Mouse (Mus musculus): ENCODE data around the gene Pkib. TPM values are rescaled to one million over a fixed set of nuclear protein-coding genes. Genes with fewer than 3 reads are reported as not detected.
A peak's percentile ranks its signal among the peaks of the same experiment; 100 is the strongest.

Pkib gene
- polyA plus RNA-seq, 1 experiment = 6.5 TPM

GRCm38 (mm10) chr10:57627773-57628172 is 4.0 kb upstream of the Pkib start:
- Histone ChIP-seq H3K27ac (ENCODE audit: insufficient read depth, low read length) (no peak overlapping the region), H3K4me1 (ENCODE audit: control insufficient read depth, insufficient read depth, insufficient read length) (peaks cover under 1% of the 10 kb centered on the region; the same call in 1 of the 2 replicates), H3K4me3 (ENCODE audit: extremely low read depth, insufficient read depth, insufficient read length) (no peak overlapping the region), H3K27me3 (ENCODE audit: control insufficient read depth, insufficient read depth, low read length) (no peaks in the 10 kb centered on the region), H3K36me3 (ENCODE audit: control insufficient read depth, insufficient read depth, low read length) (no peaks in the 10 kb centered on the region)
- no peak for DNase-seq (ENCODE audit: low read depth in 1 of 2, low spot score in 2 of 2)
- TF ChIP-seq POLR2A (IDR thresholded peaks at IDR 0.05; ENCODE audit: low read depth, low read length) = no peak
- TF ChIP-seq CTCF (IDR thresholded peaks at IDR 0.05; ENCODE audit: extremely low read depth, insufficient read depth, insufficient read length, insufficient replicate concordance) = no peak
- 78% methylated on average over 2 of the region's 2 CpGs for WGBS

- Histone ChIP-seq H3K36me3 (ENCODE audit: control insufficient read depth, insufficient read depth, low read length) (no peaks in the 10 kb centered on the region), H3K4me3 (ENCODE audit: extremely low read depth, insufficient read depth, insufficient read length) (no peak overlapping the region), H3K4me1 (ENCODE audit: control insufficient read depth, insufficient read depth, insufficient read length) (peaks cover 3% of the 10 kb centered on the region; the same call in 1 of the 2 replicates), H3K27me3 (ENCODE audit: control insufficient read depth, insufficient read depth, low read length) (no peaks in the 10 kb centered on the region), H3K27ac (ENCODE audit: insufficient read depth, low read length) (no peak overlapping the region)
- WGBS = 96% methylated on average over 2 of the region's 2 CpGs
- TF ChIP-seq POLR2A (IDR thresholded peaks at IDR 0.05; ENCODE audit: low read depth, low read length) (no peak), CTCF (IDR thresholded peaks at IDR 0.05; ENCODE audit: extremely low read depth, insufficient read depth, insufficient read length, insufficient replicate concordance) (no peak)
- DNase-seq (ENCODE audit: low read depth in 1 of 2, low spot score in 2 of 2) = no peak
These were observed 1.2 kb upstream of the Pkib start for GRCm38 (mm10) chr10:57630557-57630956.

DNA sequence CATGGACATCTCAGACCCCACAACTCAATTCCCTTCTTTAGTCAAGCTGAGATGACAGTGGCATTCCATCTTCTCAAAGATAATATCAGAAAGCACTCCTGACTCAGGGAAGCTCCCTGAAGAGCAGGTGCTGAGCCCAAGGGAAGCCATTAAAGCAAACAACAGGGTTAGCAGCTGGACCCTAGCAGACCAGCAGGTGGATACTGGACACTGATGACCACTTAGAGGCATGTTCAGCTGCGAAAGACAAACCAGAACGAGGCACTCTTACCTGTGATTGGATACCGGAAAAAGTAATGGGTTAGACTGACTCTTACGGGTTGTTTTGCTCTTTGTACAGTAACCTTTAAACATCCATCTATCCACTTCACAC is 1.1 kb downstream of the Pkib start:
- TF ChIP-seq CTCF (IDR thresholded peaks at IDR 0.05; ENCODE audit: extremely low read depth, insufficient read depth, insufficient read length, insufficient replicate concordance) (no peak), POLR2A (IDR thresholded peaks at IDR 0.05; ENCODE audit: low read depth, low read length) (no peak)
- Histone ChIP-seq H3K36me3 (ENCODE audit: control insufficient read depth, insufficient read depth, low read length) (no peaks in the 10 kb centered on the region), H3K27me3 (ENCODE audit: control insufficient read depth, insufficient read depth, low read length) (no peaks in the 10 kb centered on the region), H3K27ac (ENCODE audit: insufficient read depth, low read length) (peak overlapping the region; percentile 25; the same call in 1 of the 2 replicates), H3K4me1 (ENCODE audit: control insufficient read depth, insufficient read depth, insufficient read length) (peaks cover 8% of the 10 kb centered on the region; the same call in 1 of the 2 replicates), H3K4me3 (ENCODE audit: extremely low read depth, insufficient read depth, insufficient read length) (peak overlapping the region; percentile 66)
- WGBS = 80% methylated on average over 4 of the region's 4 CpGs
- DNase-seq (ENCODE audit: low read depth in 1 of 2, low spot score in 2 of 2) = no peak

DNA sequence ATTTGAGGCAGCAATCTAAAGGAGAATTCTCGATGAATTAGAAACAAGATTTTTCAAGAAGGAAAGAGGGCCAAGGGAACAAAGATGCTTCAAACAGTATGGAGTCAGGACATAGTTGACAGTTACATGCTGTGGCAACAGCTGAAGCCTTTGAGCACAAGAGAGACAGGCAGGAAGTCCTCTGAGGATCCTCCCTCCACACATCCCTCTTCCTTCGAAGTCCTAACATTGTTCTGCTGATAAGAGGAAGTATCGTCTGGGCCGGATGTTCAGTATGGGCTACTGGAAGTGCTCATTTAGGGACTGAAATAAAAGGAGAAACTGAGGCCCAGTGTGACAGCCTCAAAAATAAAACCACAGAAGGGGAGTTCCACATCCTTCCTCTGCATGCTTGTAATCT is 5.2 kb downstream of the Pkib start:
- TF ChIP-seq POLR2A (IDR thresholded peaks at IDR 0.05; ENCODE audit: low read depth, low read length) = no peak
- TF ChIP-seq CTCF (IDR thresholded peaks at IDR 0.05; ENCODE audit: extremely low read depth, insufficient read depth, insufficient read length, insufficient replicate concordance) = no peak
- DNase-seq (ENCODE audit: low read depth in 1 of 2, low spot score in 2 of 2) = peak in 1 of 2 experiments; percentile 6
- 6% methylated on average over 4 of the region's 4 CpGs for WGBS
- Histone ChIP-seq H3K27ac (ENCODE audit: insufficient read depth, low read length) (no peak overlapping the region), H3K36me3 (ENCODE audit: control insufficient read depth, insufficient read depth, low read length) (no peaks in the 10 kb centered on the region), H3K4me1 (ENCODE audit: control insufficient read depth, insufficient read depth, insufficient read length) (peaks cover 8% of the 10 kb centered on the region; the same call in 1 of the 2 replicates), H3K4me3 (ENCODE audit: extremely low read depth, insufficient read depth, insufficient read length) (no peak overlapping the region), H3K27me3 (ENCODE audit: control insufficient read depth, insufficient read depth, low read length) (no peaks in the 10 kb centered on the region)

GRCm38 (mm10) chr10:57638250-57638649 is 6.5 kb downstream of the Pkib start:
- Histone ChIP-seq H3K36me3 (ENCODE audit: control insufficient read depth, insufficient read depth, low read length) (no peaks in the 10 kb centered on the region), H3K27me3 (ENCODE audit: control insufficient read depth, insufficient read depth, low read length) (no peaks in the 10 kb centered on the region), H3K4me3 (ENCODE audit: extremely low read depth, insufficient read depth, insufficient read length) (no peak overlapping the region), H3K27ac (ENCODE audit: insufficient read depth, low read length) (no peak overlapping the region), H3K4me1 (ENCODE audit: control insufficient read depth, insufficient read depth, insufficient read length) (peaks cover 4% of the 10 kb centered on the region; the same call in 1 of the 2 replicates)
- no peak for DNase-seq (ENCODE audit: low read depth in 1 of 2, low spot score in 2 of 2)
- TF ChIP-seq CTCF (IDR thresholded peaks at IDR 0.05; ENCODE audit: extremely low read depth, insufficient read depth, insufficient read length, insufficient replicate concordance) (no peak), POLR2A (IDR thresholded peaks at IDR 0.05; ENCODE audit: low read depth, low read length) (no peak)
- WGBS = 60% methylated on average over 4 of the region's 4 CpGs

- no peaks in the 10 kb centered on the region for H3K27me3 ChIP-seq (ENCODE audit: control insufficient read depth, insufficient read depth, low read length)
- no peak for DNase-seq (ENCODE audit: low read depth in 1 of 2, low spot score in 2 of 2)
- H3K36me3 ChIP-seq (ENCODE audit: control insufficient read depth, insufficient read depth, low read length) = no peaks in the 10 kb centered on the region
- peaks cover 4% of the 10 kb centered on the region; the same call in 1 of the 2 replicates for H3K4me1 ChIP-seq (ENCODE audit: control insufficient read depth, insufficient read depth, insufficient read length)
- H3K27ac ChIP-seq (ENCODE audit: insufficient read depth, low read length) = no peak overlapping the region
- TF ChIP-seq POLR2A (IDR thresholded peaks at IDR 0.05; ENCODE audit: low read depth, low read length) (no peak), CTCF (IDR thresholded peaks at IDR 0.05; ENCODE audit: extremely low read depth, insufficient read depth, insufficient read length, insufficient replicate concordance) (no peak)
- H3K4me3 ChIP-seq (ENCODE audit: extremely low read depth, insufficient read depth, insufficient read length) = no peak overlapping the region
- 84% methylated on average over 3 of the region's 3 CpGs for WGBS
These were observed 7.8 kb downstream of the Pkib start for GRCm38 (mm10) chr10:57639540-57639939.

DNA sequence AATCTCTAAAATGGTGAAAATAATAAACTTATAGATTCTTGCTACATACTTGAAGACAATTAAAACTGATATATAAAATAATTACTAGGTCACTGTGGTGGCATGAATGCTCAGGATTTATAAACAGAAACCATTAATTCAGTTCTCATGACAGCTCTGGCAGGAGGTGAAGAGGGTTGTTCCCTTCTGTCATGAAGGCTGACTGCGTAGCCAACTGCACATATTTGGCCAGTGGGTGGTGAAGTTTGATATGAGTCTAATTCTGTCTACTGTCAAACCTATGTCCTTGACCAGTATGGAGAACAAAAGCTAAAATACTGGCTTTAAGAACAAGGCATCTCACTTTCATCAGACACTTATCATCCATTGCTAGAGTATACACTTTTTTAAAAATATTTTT is 21.5 kb downstream of the Pkib start:
- TF ChIP-seq CTCF (IDR thresholded peaks at IDR 0.05; ENCODE audit: extremely low read depth, insufficient read depth, insufficient read length, insufficient replicate concordance) (no peak), POLR2A (IDR thresholded peaks at IDR 0.05; ENCODE audit: low read depth, low read length) (no peak)
- Histone ChIP-seq H3K27ac (ENCODE audit: insufficient read depth, low read length) (no peak overlapping the region), H3K4me1 (ENCODE audit: control insufficient read depth, insufficient read depth, insufficient read length) (no peaks in the 10 kb centered on the region), H3K4me3 (ENCODE audit: extremely low read depth, insufficient read depth, insufficient read length) (no peak overlapping the region), H3K27me3 (ENCODE audit: control insufficient read depth, insufficient read depth, low read length) (no peaks in the 10 kb centered on the region), H3K36me3 (ENCODE audit: control insufficient read depth, insufficient read depth, low read length) (peaks cover 1% of the 10 kb centered on the region; the same call in 1 of the 2 replicates)
- 80% methylated on average over 1 of the region's 1 CpGs for WGBS
- DNase-seq (ENCODE audit: low read depth in 1 of 2, low spot score in 2 of 2) = no peak

Measured in spleen, adult 2 months (tissue).